Mouse (Mus musculus) C2C12 (cell line): ENCODE results near the gene Ryr1. TPM values are rescaled to one million over a fixed set of nuclear protein-coding genes. Genes with fewer than 3 reads are reported as not detected.
"Not testable (repeated sequence)": the region's sequence is repeated elsewhere in the genome, so short reads cannot be mapped to it uniquely, and the experiment has no call there.

Source experiments
- H3K27me3 ChIP-seq: one replicate; pipeline ENCODE4 v1.6.1; 2011; ENCODE audit not compliant: control insufficient read depth, insufficient read depth, insufficient read length
- H3K36me3 ChIP-seq: one replicate; pipeline ENCODE4 v1.6.1; 2011; ENCODE audit not compliant: control insufficient read depth, insufficient read depth
- H3K4me3 ChIP-seq: one replicate; pipeline ENCODE4 v1.5.1; 2011; ENCODE audit warnings: mild to moderate bottlenecking, control low read depth; ENCODE audit not compliant: poor library complexity, insufficient read depth, severe bottlenecking
- H3K79me2 ChIP-seq: one replicate; pipeline ENCODE4 v1.6.1; 2011; ENCODE audit not compliant: control insufficient read depth, insufficient read depth
- H3K79me3 ChIP-seq: one replicate; pipeline ENCODE4 v1.6.1; 2011; ENCODE audit warnings: low read depth, control low read depth
- H3ac ChIP-seq: one replicate; pipeline ENCODE3; 2011; ENCODE audit warnings: low read depth; ENCODE audit not compliant: control insufficient read depth, insufficient read length
- CEBPB ChIP-seq: IDR thresholded peaks from one replicate; pipeline ENCODE4 v1.6.1; 2011; ENCODE audit warnings: low read depth, mild to moderate bottlenecking, control low read depth, moderate library complexity
- CTCF ChIP-seq: IDR thresholded peaks from one replicate; pipeline ENCODE4 v1.5.1; 2011; ENCODE audit not compliant: control insufficient read depth, insufficient read depth, insufficient read length
- FOSL1 ChIP-seq: IDR thresholded peaks from one replicate; pipeline ENCODE4 v1.8.0; 2011; ENCODE audit warnings: mild to moderate bottlenecking, low read length; ENCODE audit not compliant: poor library complexity, insufficient read depth, severe bottlenecking
- MAX ChIP-seq: IDR thresholded peaks from one replicate; pipeline ENCODE4 v1.6.1; 2011; ENCODE audit warnings: mild to moderate bottlenecking, control low read depth
- MYOD1 ChIP-seq: IDR thresholded peaks from one replicate; pipeline ENCODE4 v1.6.1; 2011; ENCODE audit warnings: low read depth; ENCODE audit not compliant: control insufficient read depth, insufficient read length
- MYOG ChIP-seq: IDR thresholded peaks from one replicate; pipeline ENCODE4 v1.6.1; 2011; ENCODE audit not compliant: control insufficient read depth, insufficient read length; ENCODE audit errors: extremely low read depth
- USF1 ChIP-seq: IDR thresholded peaks from one replicate; pipeline ENCODE4 v1.6.1; 2011; ENCODE audit warnings: low read depth, mild to moderate bottlenecking, control low read depth, moderate library complexity
- polyA plus RNA-seq: library from polyadenylated mRNA; unstranded; fragments of >200 nt; fragmentation: generic; extraction: Trizol; gene quantifications from one replicate; pipeline ENCODE4 v1.2.1, GENCODE M21; 2012; ENCODE audit warnings: missing spikeins

Gene Ryr1
- polyA plus RNA-seq, 1 experiment = 1.1 TPM

DNA sequence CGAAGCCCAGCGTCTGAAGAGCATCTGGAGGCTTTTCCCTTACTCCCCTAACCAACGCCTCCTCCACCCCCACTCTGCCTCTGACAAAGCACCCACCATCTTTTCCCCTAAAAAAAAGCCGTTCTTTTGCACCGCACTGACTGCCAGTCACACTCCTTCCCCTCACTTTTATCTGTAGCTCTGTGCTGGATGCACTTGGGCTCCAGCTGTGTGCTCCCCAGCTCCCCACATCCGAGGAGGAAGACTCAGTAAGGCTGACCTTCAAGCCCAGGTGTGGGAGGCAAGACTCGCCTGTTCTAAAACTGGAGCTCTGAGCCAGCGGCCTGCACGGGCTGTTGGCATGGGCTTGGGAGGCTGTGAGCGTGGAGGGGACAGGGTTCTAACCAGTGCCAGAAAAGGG lies 26.5 kb upstream of the Ryr1 start:
- Histone ChIP-seq H3K79me3 (no peaks in the 10 kb centered on the region), H3K36me3 (no peaks in the 10 kb centered on the region), H3ac (no peak overlapping the region), H3K4me3 (no peak overlapping the region), H3K79me2 (no peaks in the 10 kb centered on the region), H3K27me3 (no peaks in the 10 kb centered on the region)
- TF ChIP-seq FOSL1 (no peak), MAX (no peak), MYOG (no peak)

DNA sequence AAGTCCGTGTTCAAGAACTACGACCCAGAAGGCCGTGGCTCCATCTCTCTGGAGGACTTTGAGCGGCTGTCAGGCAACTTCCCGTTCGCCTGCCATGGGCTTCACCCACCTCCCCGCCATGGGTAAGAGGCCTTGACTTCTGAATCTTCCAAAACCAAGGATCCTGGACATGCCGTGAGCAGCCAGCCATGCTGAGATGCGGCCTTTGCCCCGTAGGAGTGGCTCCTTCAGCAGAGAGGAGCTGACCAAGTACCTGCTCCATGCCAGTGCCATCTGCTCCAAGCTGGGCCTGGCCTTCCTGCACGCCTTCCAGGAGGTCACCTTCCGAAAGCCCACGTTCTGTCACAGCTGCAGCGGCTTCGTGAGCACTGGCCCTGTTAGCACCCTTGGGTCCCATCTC lies 23.8 kb upstream of the Ryr1 start:
- Histone ChIP-seq H3K4me3 (no peak overlapping the region), H3ac (no peak overlapping the region), H3K79me2 (no peaks in the 10 kb centered on the region), H3K36me3 (no peaks in the 10 kb centered on the region), H3K27me3 (no peaks in the 10 kb centered on the region), H3K79me3 (no peaks in the 10 kb centered on the region)
- no peak for TF ChIP-seq MAX
- TF ChIP-seq MYOD1 = no peak
- TF ChIP-seq USF1 = no peak
- TF ChIP-seq FOSL1 = no peak
- no peak for TF ChIP-seq MYOG
- no peak for TF ChIP-seq CEBPB
- TF ChIP-seq CTCF = no peak

DNA sequence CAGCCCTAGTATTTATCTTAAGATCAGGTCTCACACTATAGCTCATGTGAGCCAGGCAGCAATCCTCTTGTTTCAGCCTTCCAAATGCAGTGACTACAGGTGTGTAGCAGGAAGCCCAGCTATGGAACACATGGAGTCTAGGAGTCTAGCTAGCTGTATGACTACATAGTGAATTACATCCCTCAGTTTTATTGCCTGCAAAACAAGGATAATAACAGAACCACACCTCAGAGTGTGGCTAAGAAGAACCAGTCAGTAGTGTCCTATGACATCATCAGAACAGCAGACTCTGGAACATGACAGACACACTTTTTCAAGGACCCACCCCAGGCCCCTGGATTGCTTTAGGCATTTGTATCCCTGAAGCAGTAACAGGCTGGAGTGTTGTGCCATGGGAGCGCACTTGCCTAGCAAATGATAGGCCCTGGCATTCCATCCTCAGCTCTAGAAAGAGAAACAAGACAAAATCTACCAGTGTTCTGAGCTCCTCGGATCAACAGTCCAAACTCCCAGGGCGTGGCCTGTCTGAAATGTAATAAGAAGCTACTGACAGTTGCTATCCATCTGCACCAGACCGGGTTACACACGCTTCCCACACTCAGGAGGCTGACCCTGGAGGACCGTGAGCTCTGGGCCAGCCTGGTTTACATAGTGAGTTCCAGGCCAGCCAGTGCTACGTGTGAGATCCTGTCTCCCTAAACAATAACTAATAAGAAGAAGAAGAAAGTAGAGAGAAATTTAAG lies 21.8 kb upstream of the Ryr1 start:
- Histone ChIP-seq H3K4me3 (no peak overlapping the region), H3K36me3 (no peaks in the 10 kb centered on the region)
- TF ChIP-seq MAX = no peak
- TF ChIP-seq FOSL1 = no peak
- TF ChIP-seq MYOD1 = no peak
- no peak for TF ChIP-seq MYOG
- TF ChIP-seq USF1 = no peak
- TF ChIP-seq CEBPB = no peak
- TF ChIP-seq CTCF = no peak

DNA sequence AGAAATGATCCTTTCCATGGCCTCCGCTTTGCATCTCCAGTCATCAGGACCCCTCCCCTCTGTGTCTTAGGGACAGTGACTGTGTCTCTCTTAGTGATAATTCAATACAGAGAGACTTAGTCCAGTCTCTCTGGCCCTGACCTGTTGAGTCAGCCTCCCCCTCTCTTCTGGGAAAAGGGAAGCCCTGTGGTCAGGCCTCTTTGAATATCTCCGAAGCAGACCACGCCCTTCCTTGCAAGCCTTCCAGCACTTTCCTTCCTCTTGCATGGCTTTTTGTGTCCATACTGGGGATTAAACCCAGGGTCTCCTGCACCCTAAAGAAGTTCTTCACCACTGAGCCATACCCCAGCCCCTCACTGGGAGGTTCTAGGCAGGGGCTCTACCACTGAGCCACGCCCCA lies 19.0 kb upstream of the Ryr1 start:
- H3K4me3 ChIP-seq = no peak overlapping the region
- H3K79me2 ChIP-seq = no peaks in the 10 kb centered on the region
- no peaks in the 10 kb centered on the region for H3K27me3 ChIP-seq
- TF ChIP-seq CTCF (no peak), CEBPB (no peak), MYOG (no peak), FOSL1 (no peak), USF1 (no peak), MYOD1 (no peak), MAX (no peak)
- no peaks in the 10 kb centered on the region for H3K79me3 ChIP-seq
- H3ac ChIP-seq = no peak overlapping the region
- H3K36me3 ChIP-seq = no peaks in the 10 kb centered on the region

More for the DNA sequence above, 21.8 kb upstream of the Ryr1 start:
- no peak overlapping the region for H3ac ChIP-seq
- no peaks in the 10 kb centered on the region for H3K79me2 ChIP-seq
- no peaks in the 10 kb centered on the region for H3K27me3 ChIP-seq
- no peaks in the 10 kb centered on the region for H3K79me3 ChIP-seq

DNA sequence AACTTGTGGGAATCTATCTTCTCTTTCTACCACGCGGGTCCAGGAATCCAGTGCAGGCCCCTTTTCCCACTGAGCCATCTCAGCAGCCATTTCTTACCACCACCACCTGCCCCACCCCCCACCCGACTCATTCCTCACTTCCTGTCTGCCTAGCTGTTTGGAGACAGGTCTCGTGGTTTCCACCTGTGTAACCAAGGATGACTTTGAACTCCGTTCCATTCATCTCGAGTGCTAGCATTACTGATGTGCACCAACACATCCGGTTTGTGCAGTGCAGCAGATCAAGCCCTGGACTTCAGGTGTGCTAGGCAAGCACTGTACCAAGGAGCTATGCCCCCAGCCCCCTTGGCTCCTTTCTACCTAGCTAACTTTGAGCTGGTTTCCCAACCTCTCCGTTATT lies 16.4 kb upstream of the Ryr1 start:
- Histone ChIP-seq H3K79me2 (no peaks in the 10 kb centered on the region), H3K36me3 (no peaks in the 10 kb centered on the region), H3K27me3 (no peaks in the 10 kb centered on the region), H3ac (no peak overlapping the region), H3K4me3 (no peak overlapping the region), H3K79me3 (no peaks in the 10 kb centered on the region)
- TF ChIP-seq USF1 (no peak), FOSL1 (no peak), CTCF (no peak)

DNA sequence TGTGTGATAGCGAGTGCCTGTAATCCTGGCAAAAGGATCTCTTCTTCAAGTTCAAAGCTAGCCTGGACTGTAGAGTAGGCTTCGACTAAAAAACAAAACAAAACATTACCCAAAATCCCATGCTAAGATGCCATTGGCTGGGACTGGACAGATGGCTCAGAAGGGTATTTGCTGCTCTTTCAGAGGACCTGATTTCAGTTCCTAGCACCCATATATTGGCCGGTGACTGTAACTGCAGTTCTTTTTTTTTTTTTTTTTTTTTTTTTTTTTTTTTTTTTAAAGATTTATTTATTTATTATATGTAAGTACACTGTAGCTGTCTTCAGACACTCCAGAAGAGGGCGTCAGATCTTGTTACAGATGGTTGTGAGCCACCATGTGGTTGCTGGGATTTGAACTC lies 14.3 kb upstream of the Ryr1 start:
- not testable (repeated sequence) for H3K36me3 ChIP-seq, H3K4me3 ChIP-seq, H3K79me2 ChIP-seq, H3K79me3 ChIP-seq, H3K27me3 ChIP-seq, H3ac ChIP-seq
